Mouse (Mus musculus) lung, postnatal 36 days (tissue): Measurements from ENCODE around the gene Cdr2l.

Experiments
- DNase-seq: peaks from one replicate; pipeline ENCODE4 v3.0.0; 2022; ENCODE audit warnings: mixed read lengths

Gene Cdr2l

DNA sequence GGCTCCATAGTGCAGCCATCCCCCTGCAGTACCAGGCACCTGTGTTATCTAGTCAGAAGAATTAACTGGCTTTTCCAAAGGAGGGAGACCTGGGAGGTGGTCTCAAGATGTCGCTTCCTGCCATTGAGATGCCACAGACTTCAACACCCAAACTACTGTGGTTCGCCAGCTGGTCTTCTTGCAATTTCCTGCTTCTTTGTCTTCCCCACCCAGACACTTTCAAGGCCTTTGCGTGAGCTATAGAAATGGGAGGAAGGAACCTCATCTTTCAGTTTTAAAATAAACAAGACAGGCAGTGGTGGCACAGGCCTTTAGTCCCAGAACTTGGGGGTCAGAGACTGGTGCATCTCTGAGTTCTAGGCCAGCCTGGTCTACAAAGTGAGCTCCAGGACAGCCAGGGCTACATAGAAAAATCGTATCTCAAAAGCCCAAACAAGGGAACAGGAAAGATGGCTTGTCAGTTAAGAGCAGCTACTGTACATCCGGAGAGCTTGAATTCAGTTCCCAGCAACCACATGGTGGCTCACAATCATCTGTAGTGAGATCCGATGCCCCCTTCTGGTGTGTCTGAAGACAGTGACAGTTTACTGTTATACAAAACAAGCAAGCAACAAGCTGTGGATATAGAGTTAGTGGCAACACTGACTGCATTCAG is 26.7 kb downstream of the Cdr2l start:
- peak; percentile 16 for DNase-seq

DNA sequence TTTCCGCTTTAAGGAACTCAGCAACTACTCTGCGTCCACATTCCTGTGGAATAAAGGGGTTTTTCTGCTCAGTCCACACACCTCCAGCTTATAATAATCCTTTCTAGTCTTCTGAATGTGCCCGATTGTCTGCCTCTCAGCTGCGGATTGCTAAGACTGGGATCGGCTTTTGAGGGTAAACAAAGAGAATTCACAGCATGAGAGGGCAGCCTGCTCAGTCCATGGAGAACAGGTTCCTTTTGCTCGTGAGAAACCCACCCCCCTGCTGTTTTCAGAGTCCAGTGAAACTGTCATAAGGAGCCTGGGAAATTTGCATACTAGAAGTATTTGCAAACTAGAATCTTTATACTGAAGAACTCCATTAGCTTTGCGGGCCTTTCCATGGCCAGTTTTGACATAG is 27.8 kb downstream of the Cdr2l start:
- no peak for DNase-seq

DNA sequence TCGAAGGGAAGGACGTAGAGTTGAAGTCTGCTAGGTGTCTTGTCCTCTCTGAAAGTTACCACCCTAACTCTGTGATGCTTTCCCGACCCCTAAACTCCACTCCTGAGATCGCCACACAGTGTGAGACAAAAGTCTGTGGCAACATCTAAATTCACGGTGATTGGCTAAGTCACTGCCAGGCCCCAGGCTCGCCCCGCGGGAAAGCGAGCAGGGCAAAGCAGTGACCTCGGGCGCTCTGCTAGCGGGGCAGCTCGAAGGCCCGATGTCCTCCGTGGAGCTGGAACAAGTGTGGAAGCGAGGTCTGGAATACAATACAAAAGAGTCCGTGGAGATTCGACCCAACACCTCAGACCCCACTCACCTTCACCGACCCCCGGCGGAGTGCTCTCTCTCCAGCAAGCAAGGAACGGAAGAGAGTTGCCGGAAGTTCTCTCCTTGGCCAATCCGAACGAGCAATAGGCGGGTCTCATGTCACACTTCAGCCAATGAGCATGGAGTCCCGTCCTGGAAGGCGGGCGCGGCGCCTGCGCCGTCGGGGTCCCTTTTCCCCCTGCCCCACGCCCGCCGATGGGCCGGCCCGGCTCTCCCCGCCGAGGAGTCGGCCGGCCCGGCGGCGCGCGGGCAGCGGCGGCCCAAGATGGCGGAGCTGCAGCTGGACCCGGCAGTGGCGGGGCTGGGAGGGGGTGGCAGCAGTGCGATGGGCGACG is 38.0 kb downstream of the Cdr2l start, which contains the start of the genes Atp5h and Kctd2:
Atp5h (minus strand) TSS at position 432 of the 707 bp plus-strand sequence.
Kctd2 (plus strand) TSS at position 598 of the 707 bp plus-strand sequence.
- peak; percentile 97 for DNase-seq

DNA sequence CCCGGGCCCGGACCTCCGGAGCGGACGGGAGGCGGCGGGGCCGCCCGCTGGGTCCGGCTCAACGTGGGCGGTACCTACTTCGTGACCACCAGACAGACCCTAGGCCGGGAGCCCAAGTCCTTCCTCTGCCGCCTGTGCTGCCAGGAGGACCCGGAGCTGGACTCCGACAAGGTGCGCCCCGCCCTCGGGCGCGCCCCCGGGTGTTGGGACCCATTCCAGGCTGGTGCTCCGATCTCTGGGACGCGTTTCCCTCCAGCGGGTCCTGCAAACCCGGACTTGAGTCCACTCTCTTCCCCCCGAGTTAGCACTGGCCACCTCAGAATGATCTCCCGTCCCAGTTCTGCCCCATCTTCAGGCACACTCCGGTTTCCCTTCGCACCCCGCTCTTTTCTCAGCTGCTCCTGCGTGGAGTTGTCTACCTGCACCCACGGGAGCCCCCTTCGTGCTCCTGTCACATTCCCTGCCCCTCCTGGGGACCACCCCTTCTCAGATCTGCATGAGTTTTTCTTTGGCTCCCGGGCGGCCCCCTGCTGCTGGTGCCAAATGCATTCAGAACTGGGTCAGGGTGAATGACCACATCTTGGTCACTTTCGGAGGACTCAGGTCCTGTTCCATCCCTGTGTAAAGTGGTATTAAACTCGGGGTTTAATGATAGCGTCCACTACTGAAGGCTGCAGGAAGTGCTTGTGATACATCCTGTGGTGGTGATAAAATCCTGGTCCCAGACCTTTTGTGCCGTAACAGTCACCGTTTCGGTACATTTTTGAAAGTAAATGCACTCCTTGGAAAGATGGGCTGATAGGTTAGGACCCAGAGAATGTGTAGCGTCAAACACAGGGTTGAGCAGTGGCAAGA is 38.8 kb downstream of the Cdr2l start:
- DNase-seq, result peak; percentile 69

DNA sequence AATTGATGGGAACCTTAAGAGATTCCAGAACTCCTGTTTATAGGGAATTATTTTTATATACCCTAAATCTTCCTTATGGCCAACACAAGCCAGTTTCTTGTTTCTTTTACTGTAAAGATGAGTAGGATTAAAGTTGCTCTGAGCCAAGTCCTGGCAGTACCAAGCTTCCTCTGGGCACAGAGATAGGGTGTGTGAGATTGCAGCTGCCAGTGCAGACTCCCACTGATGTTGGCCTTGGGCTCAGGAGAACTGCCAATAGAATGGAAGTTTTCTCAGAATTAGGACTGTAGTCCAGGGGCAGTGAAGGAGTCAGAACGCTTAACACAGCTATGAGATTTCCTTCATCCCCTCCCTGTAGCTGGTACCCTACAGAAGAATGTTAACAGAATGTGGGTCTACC is 39.6 kb downstream of the Cdr2l start:
- DNase-seq, result no peak

DNA sequence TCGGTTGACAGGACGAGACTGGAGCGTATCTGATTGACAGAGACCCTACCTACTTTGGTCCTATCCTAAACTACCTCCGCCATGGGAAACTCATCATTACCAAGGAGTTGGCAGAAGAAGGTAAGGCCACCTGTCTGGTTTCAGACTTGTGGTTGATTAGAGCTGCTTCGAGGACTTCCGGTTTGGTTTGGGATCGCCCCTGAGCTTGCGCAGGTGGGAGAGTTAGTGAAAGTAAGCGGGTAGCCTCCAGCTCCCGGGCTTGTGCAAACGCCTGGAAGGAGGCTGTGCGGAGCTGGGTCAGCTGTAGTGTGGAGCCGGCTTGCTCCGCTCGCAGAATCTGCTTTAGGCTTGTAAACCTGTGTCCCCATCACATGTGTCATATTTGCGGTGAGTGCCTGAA is 40.3 kb downstream of the Cdr2l start:
- DNase-seq, result no peak

DNA sequence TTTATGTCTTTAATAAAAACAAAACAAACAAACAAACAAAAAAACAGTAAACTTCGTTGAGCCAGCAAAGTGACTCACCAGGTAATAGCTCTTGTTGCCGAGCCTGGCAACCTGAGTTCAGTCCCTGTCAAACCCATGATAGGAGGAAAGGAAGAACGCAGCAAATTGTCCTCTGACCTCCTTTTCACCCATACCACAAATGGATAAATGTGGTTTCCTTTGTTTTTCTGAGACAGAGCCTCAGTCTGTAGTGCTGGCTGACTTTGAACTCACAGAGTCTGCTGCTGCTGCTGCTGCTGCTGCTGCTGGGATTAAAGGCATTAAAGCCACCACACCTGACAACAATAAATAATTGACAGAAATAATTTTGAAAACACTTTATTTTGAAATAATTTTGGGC is 41.4 kb downstream of the Cdr2l start:
- no peak for DNase-seq

DNA sequence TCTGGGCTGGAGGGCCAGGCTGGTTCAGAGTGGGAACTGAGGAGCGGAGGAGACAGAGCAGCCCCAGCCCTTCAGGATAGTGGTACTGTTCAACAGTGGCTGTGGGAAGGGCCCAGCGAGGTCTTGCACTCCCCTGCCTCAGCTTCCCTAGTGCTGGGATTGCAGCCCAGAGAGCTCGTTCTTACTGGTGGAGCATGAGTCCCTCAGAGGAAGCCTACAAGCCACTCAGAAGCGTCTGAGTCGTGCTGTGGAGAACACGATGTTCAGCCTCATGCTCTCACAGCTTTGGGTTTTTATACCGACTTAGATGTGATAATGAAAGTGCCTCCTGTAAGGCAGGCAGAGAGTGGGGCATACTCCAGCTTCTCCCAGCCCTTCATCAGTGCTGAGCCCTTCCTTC is 43.0 kb downstream of the Cdr2l start:
- DNase-seq, result no peak

DNA sequence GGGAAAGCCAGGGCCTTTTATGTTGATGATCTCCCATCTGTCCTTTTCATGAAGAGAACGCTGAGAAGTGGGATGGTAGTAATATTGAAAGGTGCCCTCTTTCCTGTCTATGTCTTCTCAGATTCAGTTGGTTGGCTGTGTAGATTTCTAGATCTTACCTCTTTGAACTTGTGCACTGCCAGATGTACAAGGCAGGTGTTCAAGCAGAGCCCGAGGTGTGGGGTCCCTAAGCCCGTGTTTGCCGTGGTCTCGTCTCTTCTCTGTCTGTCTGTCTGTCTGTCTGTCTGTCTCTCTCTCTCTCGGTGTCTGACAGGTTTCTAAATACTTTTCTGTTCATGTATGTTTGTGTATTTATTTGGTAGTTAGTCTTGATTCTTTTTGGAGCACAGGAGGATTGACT is 44.0 kb downstream of the Cdr2l start:
- DNase-seq, result no peak

DNA sequence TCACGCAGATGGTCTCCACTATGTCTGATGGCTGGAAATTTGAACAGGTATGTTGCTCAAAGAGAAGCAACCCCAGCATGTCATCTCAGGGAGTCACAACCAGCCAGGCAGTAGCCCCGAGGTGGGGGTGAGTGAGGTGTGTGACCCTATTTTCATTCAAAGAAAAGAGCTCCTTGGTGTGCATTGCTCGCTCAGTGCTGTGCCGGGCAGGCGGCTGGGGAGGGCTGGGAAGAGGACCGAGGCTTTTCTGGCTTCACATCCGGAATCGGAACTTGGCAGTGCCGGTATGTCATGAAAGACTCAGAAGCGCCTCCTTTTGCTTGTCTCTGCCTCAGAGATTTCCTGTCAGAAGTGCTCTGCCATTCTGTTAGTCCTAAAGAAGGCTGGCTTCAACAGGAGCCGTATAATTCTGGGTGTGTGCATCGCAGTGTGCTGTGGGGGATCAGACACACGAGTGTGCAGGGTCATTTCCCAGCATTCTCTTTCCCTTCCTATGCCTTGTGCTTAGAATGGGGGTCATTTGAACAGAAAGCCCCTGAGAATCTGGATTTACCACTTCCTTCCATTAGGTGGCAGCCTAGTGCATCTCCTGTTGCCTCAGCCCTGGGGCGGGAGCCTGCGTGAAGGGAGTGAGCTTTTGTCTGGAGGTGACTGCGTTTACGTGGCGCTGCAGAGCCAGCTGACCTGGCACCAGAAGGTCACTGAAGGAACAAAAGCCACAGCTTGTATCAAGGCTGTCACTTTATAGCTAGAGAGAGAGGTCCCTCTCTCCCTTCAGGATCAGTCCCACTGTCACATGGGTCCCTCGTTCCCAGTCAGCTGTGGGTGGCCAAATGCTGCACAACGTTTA is 46.0 kb downstream of the Cdr2l start:
- DNase-seq, result peak; percentile 88

DNA sequence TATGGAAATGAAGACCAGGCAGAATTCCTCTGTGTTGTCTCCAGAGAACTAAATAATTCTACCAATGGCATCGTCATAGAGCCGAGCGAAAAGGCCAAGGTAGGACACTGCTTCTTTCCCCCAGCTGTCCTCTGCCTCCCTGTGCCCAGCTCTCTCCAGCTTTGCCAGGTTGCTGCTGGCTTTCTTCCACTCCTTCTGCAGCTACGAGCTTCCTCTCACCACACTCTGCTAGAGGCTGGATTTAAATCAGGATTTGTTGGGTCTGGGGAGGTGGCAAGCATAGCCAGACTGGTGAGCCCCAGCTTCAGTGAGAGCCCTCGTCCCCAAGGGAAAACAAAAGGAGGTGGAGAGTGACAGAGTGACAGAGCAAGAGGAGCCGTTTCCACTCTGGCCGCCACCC is 47.6 kb downstream of the Cdr2l start:
- DNase-seq, result no peak

DNA sequence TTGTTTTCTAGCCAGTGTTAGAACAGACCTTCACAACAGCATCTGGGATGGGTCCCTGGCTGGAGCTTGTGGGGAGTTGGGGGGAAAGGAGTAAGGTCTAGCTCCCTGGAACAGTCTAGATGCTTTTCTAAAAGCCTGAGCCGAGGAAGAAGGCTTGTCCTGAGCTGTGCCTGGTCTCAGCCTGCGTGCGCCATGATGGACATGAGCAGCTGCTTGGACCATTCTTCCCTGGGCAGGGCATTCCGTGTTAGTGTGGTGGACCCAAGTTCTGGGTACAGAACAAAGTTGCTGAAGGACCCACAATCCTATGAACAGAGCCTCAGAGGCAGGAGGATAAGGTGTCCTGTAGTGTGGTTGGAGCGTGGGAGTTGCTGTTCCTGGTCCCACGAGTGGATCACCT is 48.8 kb downstream of the Cdr2l start:
- no peak for DNase-seq

DNA sequence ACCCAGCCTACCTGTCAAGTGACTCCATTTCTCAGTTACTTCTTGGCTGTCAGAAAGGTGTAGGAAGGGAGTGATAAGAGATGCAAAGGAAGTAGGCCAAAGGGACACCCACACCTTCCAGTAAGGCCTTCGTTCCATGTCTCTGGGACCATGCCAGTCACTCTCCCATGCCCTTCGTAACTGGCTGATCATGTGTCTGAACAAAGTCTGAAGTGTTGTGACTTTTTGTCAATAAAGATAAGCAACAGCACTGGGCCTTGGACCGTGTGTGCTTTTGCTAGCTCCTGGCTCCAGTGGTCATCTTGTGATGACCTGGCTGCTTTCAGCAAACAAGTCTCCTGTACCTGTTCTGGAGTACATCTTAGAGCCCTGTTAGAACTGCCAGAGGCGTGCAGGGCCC is 51.1 kb downstream of the Cdr2l start:
- DNase-seq, result no peak

DNA sequence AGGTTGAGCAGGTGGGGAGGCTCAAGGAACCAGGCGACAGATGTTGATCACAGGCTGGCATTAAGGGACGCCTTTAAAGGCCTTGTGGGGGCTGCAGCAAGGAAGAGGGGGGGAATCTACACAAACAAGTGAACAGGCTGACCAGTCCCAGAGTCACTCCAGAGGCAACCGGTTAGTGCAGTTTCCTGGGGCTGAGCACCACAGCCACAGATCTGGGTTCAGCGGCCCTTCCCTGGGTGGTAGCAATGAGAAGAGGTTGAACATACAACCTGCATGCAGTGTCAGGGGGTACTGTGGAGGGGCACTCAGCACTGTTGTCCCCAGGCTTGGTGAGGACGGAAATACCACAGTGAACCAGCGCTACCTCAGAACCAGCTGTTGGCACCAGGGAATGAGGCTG is 51.6 kb downstream of the Cdr2l start:
- no peak for DNase-seq

DNA sequence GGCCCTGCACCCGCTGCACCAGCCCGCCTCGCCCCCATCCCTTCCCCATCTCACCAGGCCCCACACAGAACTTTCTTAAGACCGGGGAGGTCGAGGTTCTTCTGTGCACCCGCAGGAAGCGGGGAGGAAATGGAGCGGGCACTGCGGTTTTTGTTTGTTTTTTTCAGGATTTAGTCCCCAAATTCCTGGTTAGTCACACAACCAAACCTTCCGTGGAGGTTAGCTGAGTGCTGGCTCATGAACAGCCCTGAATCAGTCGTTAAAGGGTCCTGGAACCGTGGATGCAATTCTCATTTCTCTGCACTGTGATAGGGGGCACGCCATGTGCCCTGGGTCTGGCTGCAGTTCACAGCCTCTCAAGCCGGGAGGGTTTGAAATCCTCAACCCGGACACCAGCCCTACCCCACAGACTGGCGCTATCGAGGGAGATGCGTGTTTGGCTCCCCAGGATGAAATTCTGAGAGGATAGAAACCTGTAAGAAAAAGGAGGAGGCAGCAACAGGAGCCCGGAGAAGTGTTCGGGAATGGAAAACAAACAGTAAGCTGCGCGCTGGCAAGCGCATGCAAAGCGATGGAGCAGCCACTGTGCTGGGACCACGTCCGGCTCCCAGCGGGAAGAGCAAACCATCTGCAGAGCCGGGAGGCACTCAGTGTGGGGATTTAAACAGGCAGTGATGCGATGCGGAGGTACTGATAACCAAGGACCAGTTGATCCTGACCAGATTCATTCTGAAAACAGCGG is 54.1 kb downstream of the Cdr2l start:
- DNase-seq, result no peak

DNA sequence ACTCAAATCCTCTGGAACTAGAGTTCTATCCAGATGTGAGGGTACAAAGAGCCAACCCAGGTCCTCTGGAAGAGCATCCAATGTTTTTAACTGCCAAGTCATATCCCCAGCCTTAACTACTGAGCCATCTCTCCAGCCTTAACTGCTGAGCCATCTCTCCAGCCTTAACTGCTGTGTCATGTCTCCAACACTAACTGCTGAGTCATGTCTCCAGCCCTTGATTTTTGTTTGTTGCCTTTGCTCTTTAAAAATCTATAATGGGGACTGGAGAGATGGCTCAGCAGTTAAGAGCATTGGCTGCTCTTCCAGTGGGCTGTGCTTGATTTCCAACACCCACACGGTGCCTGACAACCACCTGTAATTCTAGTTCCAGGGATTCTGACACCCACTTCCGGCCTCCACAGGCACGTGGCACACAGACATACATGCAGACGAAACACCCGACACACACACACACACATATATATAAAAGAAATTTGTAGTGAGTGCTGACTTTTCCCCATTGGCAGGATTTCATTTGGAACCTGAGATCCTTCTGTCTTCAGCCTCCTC is 55.9 kb downstream of the Cdr2l start:
- DNase-seq, result no peak

DNA sequence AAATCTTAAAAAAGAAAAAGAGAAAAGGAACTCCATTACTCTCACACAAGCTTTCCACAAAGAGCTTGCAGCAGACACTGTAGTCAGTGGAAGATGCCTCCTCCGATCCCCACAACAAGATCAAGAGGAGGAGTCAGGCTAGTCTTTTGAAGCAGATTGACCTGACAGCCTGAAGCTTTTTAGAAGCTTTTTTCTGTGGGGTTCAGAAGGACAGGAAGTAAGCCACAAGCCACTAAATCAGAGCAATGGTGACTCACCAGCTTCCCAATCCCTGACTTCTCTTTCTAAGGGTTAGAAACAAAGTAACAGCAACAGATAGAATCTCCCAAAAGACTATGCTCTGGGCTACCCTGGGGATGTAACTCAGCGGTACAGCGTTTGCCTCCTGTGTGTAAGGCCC is 57.6 kb downstream of the Cdr2l start:
- DNase-seq, result peak; percentile 22

DNA sequence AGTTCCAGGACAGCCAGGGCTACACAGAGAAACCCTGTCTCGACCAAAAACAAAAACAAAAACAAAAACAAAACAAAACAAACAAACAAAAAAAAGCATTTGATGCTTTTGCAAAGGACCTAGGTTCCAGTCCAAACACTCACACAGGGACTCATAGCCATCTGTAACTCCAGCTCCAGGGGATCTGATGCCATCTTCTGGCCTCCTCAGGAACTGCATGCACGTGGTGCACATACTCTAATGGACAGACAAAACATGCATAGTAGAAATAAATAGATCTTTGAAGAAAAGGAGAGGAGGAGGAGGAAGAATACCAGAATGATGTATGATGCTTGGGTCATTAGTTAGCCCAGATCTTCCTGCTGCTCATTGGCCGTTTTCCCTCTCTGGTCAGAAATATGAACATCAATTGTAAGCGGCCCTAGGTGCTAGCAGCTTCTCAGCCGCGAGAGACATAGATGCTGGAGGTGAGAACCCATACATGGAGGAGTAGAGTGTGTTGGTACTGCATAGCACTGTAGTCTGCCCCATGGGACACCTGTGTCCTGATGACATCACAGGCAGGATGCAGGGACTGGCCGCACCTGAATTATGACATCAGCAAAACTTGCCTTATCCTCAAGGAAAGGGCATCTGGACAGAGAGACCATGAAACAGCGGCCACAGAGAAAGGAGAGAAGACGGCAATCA is 58.3 kb downstream of the Cdr2l start, which contains the start of gene Trim80:
Trim80 (plus strand) TSS at position 640 of the 690 bp plus-strand sequence.
- no peak for DNase-seq

DNA sequence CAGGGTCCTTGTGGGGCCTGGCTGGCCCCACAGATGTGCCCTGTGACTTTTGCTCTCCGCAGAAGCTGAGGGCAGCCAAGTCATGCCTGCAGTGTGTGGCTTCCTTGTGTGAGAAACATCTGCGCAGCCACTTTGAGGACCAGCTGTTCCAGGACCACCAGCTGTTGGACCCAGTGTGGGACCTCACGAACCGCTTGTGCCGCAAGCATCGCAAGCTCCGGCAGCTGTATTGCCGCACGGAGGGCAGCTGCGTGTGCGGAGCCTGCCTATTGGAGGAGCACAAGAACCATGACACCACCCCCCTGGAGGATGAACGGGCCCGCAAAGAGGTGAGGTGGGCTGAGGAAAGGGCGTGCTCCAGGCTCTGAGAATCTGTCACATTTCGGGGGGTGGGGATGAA is 59.7 kb downstream of the Cdr2l start:
- no peak for DNase-seq
